Mouse (Mus musculus) embryonic facial prominence, embryonic 11.5 days (tissue): Measurements from ENCODE around the gene Sema3a. TPM values are rescaled to one million over a fixed set of nuclear protein-coding genes. Genes with fewer than 3 reads are reported as not detected.

Experiments used
- ATAC-seq: fragments of 200-750 bp; cut with Nextera tagmentation; replicated peaks from 2 replicates; pipeline ENCODE4 v1.8.0; 2017; ENCODE audit warnings: low read depth; ENCODE audit not compliant: insufficient number of reproducible peaks, low FRiP score, low TSS enrichment
- DNase-seq: peaks from one replicate; pipeline ENCODE4 v3.0.0-alpha.2; 2015; ENCODE audit warnings: low spot score
- H3K27ac ChIP-seq: fragments of 300-500 bp; sonication (generic); replicated peaks from 2 replicates; pipeline ENCODE4 v1.5.1; 2014; ENCODE audit warnings: mild to moderate bottlenecking, low read depth, low read length, control low read depth
- H3K27me3 ChIP-seq: fragments of 300-500 bp; sonication (generic); 2 replicates; pipeline ENCODE4 v1.6.1; 2014; ENCODE audit warnings: mild to moderate bottlenecking, low read length, moderate library complexity, mixed read lengths; ENCODE audit not compliant: control insufficient read depth, insufficient read depth
- H3K36me3 ChIP-seq: fragments of 300-500 bp; sonication (generic); replicated peaks from 2 replicates; pipeline ENCODE4 v1.6.1; 2014; ENCODE audit warnings: low read depth, mild to moderate bottlenecking, low read length, moderate library complexity, mixed read lengths; ENCODE audit not compliant: control insufficient read depth, insufficient read depth
- H3K4me1 ChIP-seq: fragments of 300-500 bp; sonication (generic); 2 replicates; pipeline ENCODE4 v1.6.1; 2014; ENCODE audit warnings: low read length, mixed read lengths; ENCODE audit not compliant: control insufficient read depth, insufficient read depth
- H3K4me2 ChIP-seq: fragments of 300-500 bp; sonication (generic); 2 replicates; pipeline ENCODE4 v1.6.1; 2014; ENCODE audit warnings: low read depth, mild to moderate bottlenecking, control low read depth, low read length, moderate library complexity
- H3K4me3 ChIP-seq: fragments of 300-500 bp; sonication (generic); 2 replicates; pipeline ENCODE4 v1.5.1; 2014; ENCODE audit warnings: low read depth, low read length, control low read depth
- H3K9ac ChIP-seq: fragments of 300-500 bp; sonication (generic); replicated peaks from 2 replicates; pipeline ENCODE4 v1.6.1; 2014; ENCODE audit warnings: mild to moderate bottlenecking, control low read depth, low read length
- H3K9me3 ChIP-seq: fragments of 300-500 bp; sonication (generic); replicated peaks from 2 replicates; pipeline ENCODE4 v1.6.1; 2016; ENCODE audit warnings: mild to moderate bottlenecking, low read length, inconsistent platforms, mixed read lengths; ENCODE audit not compliant: control insufficient read depth
- WGBS: fragments of 180-500 bp; shearing (Covaris S2); extraction: QIAGEN DNeasy Blood & Tissue Kit; methylation state at CpG from one replicate; pipeline ENCODE4 v1.1.7; 2014; 5-methylcytosine and 5-hydroxymethylcytosine counted together
- polyA plus RNA-seq: library from polyadenylated mRNA; unstranded; fragments of >200 nt; fragmentation: Nextera tagmentation; extraction: Ambion mirVana; gene quantifications from 2 replicates; pipeline ENCODE4 v1.2.1, GENCODE M21; 2014

Gene Sema3a
- polyA plus RNA-seq, 1 experiment from 2014 or later: 56.3 TPM

- H3K36me3 ChIP-seq: no peaks in the 10 kb centered on the region
- H3K27me3 ChIP-seq: no peaks in the 10 kb centered on the region
- DNase-seq (no peak), ATAC-seq (no peak)
- no peak overlapping the region for H3K4me3 ChIP-seq
- no peaks in the 10 kb centered on the region for H3K4me1 ChIP-seq
- no peaks in the 10 kb centered on the region for H3K9me3 ChIP-seq
- H3K27ac ChIP-seq: no peak overlapping the region
- WGBS: 69% methylated on average over 5 of the region's 5 CpGs
- H3K4me2 ChIP-seq: no peak overlapping the region
- H3K9ac ChIP-seq: no peak overlapping the region
These were observed 500.9 kb downstream of the Sema3a start for GRCm38 (mm10) chr5:13626093-13626492.

GRCm38 (mm10) chr5:13628606-13629311 is 503.5 kb downstream of the Sema3a start:
- peak; percentile 72 for ATAC-seq

GRCm38 (mm10) chr5:13629916-13630315 is 504.7 kb downstream of the Sema3a start:
- Histone ChIP-seq H3K4me3 (no peak overlapping the region), H3K36me3 (no peaks in the 10 kb centered on the region), H3K27ac (no peak overlapping the region), H3K9me3 (no peaks in the 10 kb centered on the region), H3K4me1 (no peaks in the 10 kb centered on the region), H3K4me2 (no peak overlapping the region), H3K9ac (no peak overlapping the region), H3K27me3 (no peaks in the 10 kb centered on the region)
- ATAC-seq: no peak
- WGBS: 10% methylated on average over 5 of the region's 5 CpGs
- peak; percentile 26 for DNase-seq

More at GRCm38 (mm10) chr5:13628606-13629311, 503.5 kb downstream of the Sema3a start:
- H3K4me3 ChIP-seq: peak overlapping the region; percentile 33
- H3K9me3 ChIP-seq: no peaks in the 10 kb centered on the region
- WGBS: 11% methylated on average over 24 of the region's 24 CpGs
- DNase-seq: peak; percentile 94
- H3K36me3 ChIP-seq: no peaks in the 10 kb centered on the region
- no peak overlapping the region for H3K27ac ChIP-seq
- H3K9ac ChIP-seq: peak overlapping the region; percentile 28
- H3K4me2 ChIP-seq: peak overlapping the region; percentile 50
- no peaks in the 10 kb centered on the region for H3K4me1 ChIP-seq
- no peaks in the 10 kb centered on the region for H3K27me3 ChIP-seq

GRCm38 (mm10) chr5:13630692-13631091 is 505.5 kb downstream of the Sema3a start:
- no peaks in the 10 kb centered on the region for H3K27me3 ChIP-seq
- DNase-seq: peak; percentile 59

GRCm38 (mm10) chr5:13636237-13636636 is 511.0 kb downstream of the Sema3a start:
- Histone ChIP-seq H3K9me3 (no peaks in the 10 kb centered on the region), H3K9ac (no peak overlapping the region), H3K27me3 (no peaks in the 10 kb centered on the region), H3K4me2 (no peak overlapping the region), H3K4me3 (no peak overlapping the region), H3K27ac (no peak overlapping the region), H3K36me3 (no peaks in the 10 kb centered on the region), H3K4me1 (no peaks in the 10 kb centered on the region)
- ATAC-seq (no peak), DNase-seq (peak; percentile 30)
- 54% methylated on average over 3 of the region's 3 CpGs for WGBS

More at GRCm38 (mm10) chr5:13630692-13631091, 505.5 kb downstream of the Sema3a start:
- H3K4me3 ChIP-seq: no peak overlapping the region
- no peak overlapping the region for H3K27ac ChIP-seq
- no peak overlapping the region for H3K4me2 ChIP-seq
- no peaks in the 10 kb centered on the region for H3K9me3 ChIP-seq
- no peak for ATAC-seq
- no peak overlapping the region for H3K9ac ChIP-seq
- no peaks in the 10 kb centered on the region for H3K36me3 ChIP-seq
- no peaks in the 10 kb centered on the region for H3K4me1 ChIP-seq
